Mouse (Mus musculus): ENCODE data around the gene Ranbp2. TPM values are rescaled to one million over a fixed set of nuclear protein-coding genes. Genes with fewer than 3 reads are reported as not detected.

Gene Ranbp2
- polyA plus RNA-seq (2015; fragmentation: Nextera tagmentation; extraction: Ambion mirVana) = 24.3 and 27.4 TPM in 2 replicates

DNA sequence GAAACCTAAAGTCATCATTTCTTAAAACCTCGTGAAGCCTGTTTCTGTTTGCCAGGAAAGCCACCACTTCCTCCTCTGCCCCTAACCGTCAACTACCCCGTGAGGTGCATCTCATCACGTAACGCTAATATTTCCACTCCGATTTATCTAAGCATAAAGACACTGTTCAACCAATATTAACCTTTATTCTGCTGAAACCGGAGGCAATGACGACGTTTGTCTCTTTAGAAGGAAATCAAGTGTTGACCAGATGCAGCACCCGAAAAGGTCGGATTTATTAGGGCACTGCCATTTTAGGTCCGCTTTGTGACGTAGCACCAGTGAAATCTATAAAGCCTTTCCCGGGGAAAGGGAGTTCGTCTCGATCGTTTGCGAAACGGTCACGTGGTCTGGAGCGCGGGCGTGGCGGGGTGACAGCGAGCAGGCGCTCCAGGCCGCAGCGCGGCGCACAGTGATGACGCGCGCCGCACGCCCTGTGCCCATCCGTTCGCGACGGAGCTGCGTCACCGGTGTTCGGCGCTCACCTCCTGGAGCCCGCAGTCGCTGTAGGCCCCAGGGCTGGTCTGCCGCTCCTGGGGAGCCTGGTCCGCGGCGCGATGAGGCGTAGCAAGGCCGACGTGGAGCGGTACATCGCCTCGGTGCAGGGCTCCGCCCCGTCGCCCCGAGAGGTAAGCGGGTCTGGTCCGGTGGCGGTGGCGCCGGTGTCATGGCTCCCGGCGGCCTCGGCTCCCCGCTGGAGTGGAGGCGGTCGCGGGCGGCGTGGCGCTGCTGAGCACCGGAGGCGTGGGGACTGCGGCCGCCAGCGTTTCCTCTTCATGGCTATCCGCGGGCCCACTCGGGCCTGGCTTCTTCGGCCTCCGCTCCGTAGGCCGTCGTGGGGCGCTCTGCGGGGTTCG is at the start of gene Ranbp2:
Ranbp2 (plus strand) TSS at position 537 of the 896 bp plus-strand sequence.
- peak within 1 kb of the TSS; percentile 96 for H3K4me3 ChIP-seq
- peak within 1 kb of the TSS; percentile 70 for H3K4me2 ChIP-seq
- WGBS = under 1% methylated on average over 87 of the region's 91 CpGs
- H3K36me3 ChIP-seq = no peaks in the 10 kb centered on the region
- H3K27me3 ChIP-seq = no peaks in the 10 kb centered on the region
- H3K27ac ChIP-seq = peak within 1 kb of the TSS; percentile 96
- H3K9ac ChIP-seq = peak within 1 kb of the TSS; percentile 96
- peak; percentile 98 for ATAC-seq (ENCODE audit: insufficient number of reproducible peaks, insufficient read depth, low FRiP score, low TSS enrichment, low read depth)
- no peaks in the 10 kb centered on the region for H3K9me3 ChIP-seq
- peaks cover 8% of the 10 kb centered on the region for H3K4me1 ChIP-seq

DNA sequence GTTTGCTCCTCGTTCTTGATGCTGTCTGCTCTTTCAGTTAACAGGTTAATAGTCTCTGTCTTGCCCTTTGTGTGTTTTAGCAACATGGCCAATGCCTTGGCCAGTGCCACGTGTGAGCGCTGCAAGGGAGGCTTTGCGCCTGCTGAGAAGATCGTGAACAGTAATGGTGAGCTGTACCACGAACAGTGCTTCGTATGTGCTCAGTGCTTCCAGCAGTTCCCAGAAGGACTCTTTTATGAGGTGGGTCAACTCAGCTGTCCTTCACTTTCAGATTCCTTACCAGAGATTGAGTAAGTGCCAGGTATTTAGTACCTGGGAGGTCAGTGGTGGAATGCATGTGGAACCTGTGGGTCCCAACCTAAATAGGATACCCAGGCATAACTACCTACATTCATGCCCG is 47.8 kb upstream of the Ranbp2 start:
- Histone ChIP-seq H3K9ac (no peak overlapping the region), H3K36me3 (peaks cover 27% of the 10 kb centered on the region), H3K9me3 (no peaks in the 10 kb centered on the region), H3K27ac (no peak overlapping the region), H3K27me3 (no peaks in the 10 kb centered on the region), H3K4me2 (no peak overlapping the region), H3K4me1 (no peaks in the 10 kb centered on the region), H3K4me3 (no peak overlapping the region)
- WGBS = 93% methylated on average over 8 of the region's 8 CpGs
- no peak for ATAC-seq (ENCODE audit: insufficient number of reproducible peaks, insufficient read depth, low FRiP score, low TSS enrichment, low read depth)

DNA sequence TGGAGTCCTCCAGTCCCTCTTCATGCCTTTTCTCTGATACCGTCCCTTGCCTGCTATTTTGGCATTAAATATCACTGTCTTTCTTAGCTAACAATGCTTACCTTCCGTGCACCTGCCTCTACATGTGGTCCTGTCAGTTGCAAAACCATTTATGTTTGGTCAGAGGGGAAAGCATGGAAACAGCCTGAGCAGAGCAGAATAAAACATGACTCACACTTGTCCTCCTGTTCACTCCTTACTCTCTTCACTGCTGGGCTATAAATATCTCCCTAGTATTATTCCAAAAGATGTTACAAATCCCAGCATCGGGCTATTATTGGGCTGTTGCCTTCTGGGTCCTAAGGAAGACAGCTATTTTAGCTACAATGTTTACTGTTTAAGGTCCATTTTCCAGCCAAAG is 44.9 kb upstream of the Ranbp2 start:
- ATAC-seq (ENCODE audit: insufficient number of reproducible peaks, insufficient read depth, low FRiP score, low TSS enrichment, low read depth) = no peak
- Histone ChIP-seq H3K9me3 (no peaks in the 10 kb centered on the region), H3K4me2 (no peak overlapping the region), H3K4me3 (no peak overlapping the region), H3K4me1 (no peaks in the 10 kb centered on the region), H3K27ac (no peak overlapping the region), H3K9ac (no peak overlapping the region), H3K27me3 (no peaks in the 10 kb centered on the region), H3K36me3 (peaks cover 36% of the 10 kb centered on the region)
- WGBS = 81% methylated on average over 3 of the region's 3 CpGs

DNA sequence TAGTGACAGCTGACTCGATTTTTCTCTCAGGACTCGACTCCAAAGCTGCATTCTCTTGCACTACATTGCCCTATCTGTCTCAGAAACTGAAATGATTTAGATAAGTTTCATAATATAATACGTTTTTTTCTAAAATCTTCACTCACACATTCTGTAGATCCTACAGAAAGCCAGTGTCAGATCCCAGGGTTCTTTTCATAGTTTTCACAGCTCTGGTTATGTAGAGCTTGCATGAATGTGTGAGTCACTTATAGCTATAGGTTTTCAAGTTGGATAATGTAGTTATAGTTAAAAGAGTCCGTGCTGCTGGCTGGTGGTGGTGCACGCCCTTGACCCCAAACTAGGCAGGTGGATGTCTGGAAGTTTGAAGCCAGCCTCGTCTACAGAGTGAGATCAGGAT is 42.1 kb upstream of the Ranbp2 start:
- Histone ChIP-seq H3K36me3 (peaks cover 42% of the 10 kb centered on the region), H3K9me3 (no peaks in the 10 kb centered on the region), H3K4me1 (no peaks in the 10 kb centered on the region), H3K4me2 (no peak overlapping the region), H3K9ac (no peak overlapping the region), H3K27ac (no peak overlapping the region), H3K27me3 (no peaks in the 10 kb centered on the region), H3K4me3 (no peak overlapping the region)
- WGBS = 85% methylated on average over 6 of the region's 6 CpGs
- ATAC-seq (ENCODE audit: insufficient number of reproducible peaks, insufficient read depth, low FRiP score, low TSS enrichment, low read depth) = no peak

DNA sequence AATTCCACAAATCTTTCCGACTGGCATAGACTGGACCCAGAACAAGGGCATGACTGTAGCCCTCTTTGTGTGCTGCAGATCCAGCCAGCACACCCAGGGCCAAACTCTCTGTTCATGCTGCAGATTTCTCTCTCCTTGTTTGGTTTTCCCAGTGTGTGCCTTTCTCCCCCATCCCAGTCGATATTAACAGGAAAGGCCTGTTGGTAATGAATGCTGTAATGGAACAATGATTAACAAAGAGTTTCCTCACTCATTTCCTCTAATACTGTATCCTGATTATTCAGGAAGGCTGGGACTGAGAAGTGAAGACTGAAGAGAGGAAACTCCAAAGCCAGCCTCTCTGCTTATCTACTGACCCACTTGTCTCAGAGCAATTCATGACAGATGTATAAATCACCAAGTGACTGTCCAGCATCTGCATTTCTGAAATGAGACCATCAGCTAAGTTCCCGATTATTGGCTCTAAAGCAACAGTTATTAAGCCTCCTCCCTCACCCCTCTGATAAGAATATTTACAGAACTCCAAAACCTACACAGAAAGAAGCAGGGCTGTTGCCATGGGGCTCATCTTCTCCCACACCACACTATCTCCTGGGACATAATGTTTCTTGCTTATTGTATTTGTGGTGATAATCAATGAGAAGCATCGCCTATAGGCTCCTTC is 41.3 kb upstream of the Ranbp2 start:
- Histone ChIP-seq H3K27ac (no peak overlapping the region), H3K4me2 (no peak overlapping the region), H3K4me1 (no peaks in the 10 kb centered on the region), H3K9ac (no peak overlapping the region), H3K4me3 (no peak overlapping the region), H3K9me3 (no peaks in the 10 kb centered on the region), H3K36me3 (peaks cover 49% of the 10 kb centered on the region), H3K27me3 (no peaks in the 10 kb centered on the region)
- ATAC-seq (ENCODE audit: insufficient number of reproducible peaks, insufficient read depth, low FRiP score, low TSS enrichment, low read depth) = no peak
- 88% methylated on average over 4 of the region's 4 CpGs for WGBS

DNA sequence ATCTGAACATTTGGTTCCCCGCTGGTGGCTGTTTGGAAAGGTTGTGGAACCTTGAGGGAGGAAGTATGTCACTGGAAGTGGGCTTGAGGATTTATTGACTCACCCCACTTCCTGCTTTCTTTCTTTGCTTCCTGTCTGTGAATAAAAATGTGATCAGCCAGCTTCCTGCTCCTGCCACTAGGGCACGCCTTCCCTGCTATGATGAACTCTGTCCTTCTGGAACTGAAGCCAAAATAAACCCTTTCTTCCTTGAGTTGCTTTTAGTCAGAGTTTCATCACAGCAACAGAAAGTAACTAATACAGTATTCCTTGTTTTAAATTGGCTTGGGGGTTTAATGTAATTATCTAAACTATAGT is 40.8 kb upstream of the Ranbp2 start:
- H3K4me2 ChIP-seq = no peak overlapping the region
- WGBS = 83% methylated on average over 2 of the region's 2 CpGs
- H3K36me3 ChIP-seq = peaks cover 51% of the 10 kb centered on the region

DNA sequence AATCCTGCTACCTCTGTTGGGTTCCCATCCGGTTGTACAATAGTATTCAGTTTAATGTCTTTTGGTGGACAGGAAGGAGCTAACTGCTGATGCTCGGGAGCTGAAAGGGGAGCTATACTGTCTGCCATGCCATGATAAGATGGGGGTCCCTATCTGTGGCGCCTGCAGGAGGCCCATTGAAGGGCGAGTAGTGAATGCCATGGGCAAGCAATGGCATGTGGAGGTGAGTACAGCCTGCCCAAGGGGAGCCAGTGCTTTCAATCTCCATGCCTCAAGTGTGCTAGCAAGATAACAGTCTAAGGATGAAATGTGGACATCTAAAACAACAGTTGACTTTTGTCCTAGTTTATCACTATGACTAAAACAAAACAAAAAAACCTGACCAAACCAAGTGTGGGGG is 34.4 kb upstream of the Ranbp2 start:
- ATAC-seq (ENCODE audit: insufficient number of reproducible peaks, insufficient read depth, low FRiP score, low TSS enrichment, low read depth) = no peak
- Histone ChIP-seq H3K4me1 (no peaks in the 10 kb centered on the region), H3K9ac (no peak overlapping the region), H3K27me3 (no peaks in the 10 kb centered on the region), H3K4me3 (no peak overlapping the region), H3K27ac (no peak overlapping the region), H3K9me3 (no peaks in the 10 kb centered on the region), H3K4me2 (no peak overlapping the region), H3K36me3 (peaks cover 73% of the 10 kb centered on the region)
- WGBS = 88% methylated on average over 4 of the region's 4 CpGs

More for the DNA sequence above, 40.8 kb upstream of the Ranbp2 start:
- Histone ChIP-seq H3K4me1 (no peaks in the 10 kb centered on the region), H3K4me3 (no peak overlapping the region), H3K9me3 (no peaks in the 10 kb centered on the region), H3K9ac (no peak overlapping the region), H3K27me3 (no peaks in the 10 kb centered on the region), H3K27ac (no peak overlapping the region)
- ATAC-seq (ENCODE audit: insufficient number of reproducible peaks, insufficient read depth, low FRiP score, low TSS enrichment, low read depth) = no peak

DNA sequence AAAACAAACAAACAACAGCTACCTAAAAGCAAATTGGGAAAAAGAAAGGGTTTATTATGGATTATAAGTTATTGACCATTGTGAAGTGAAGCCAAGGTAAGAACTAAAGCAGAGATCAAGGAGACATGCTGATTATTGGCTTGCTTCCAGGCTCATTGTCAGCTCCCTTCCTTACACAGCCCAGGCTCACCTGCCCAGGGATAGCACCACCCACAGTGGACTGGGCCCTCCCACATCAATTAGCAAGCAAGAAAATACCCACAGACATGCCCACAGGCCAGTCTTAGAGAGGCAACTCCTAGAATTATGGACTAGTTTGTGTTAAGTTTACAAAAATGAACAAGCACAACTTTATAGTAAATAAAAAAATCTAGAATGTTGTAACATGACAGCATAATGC is 33.9 kb upstream of the Ranbp2 start:
- peaks cover 76% of the 10 kb centered on the region for H3K36me3 ChIP-seq

DNA sequence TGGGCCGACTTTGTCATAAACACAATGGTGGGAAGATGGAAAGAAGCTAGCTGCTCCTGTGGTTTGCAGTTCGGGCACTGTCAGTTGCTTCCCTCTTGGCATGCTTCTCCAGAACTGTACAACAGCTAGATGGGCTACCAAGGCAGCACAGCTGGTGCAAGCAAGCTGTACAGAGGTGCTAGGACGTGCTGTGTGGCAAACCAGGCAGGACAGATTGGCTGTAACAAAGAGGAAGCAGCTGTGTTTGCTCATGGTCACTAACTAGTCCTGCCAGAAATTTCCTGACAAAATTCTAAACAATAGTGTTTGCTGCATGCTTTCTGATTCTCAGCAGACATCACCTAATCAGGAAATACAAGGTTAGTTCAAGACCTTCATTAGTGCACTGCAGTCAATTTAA is 30.0 kb upstream of the Ranbp2 start:
- WGBS = 90% methylated on average over 3 of the region's 3 CpGs
- Histone ChIP-seq H3K4me3 (no peak overlapping the region), H3K27ac (0 out of 2 replicates have a peak overlapping the region, but pooled peaks have one; percentile 12), H3K27me3 (no peaks in the 10 kb centered on the region), H3K9ac (no peak overlapping the region), H3K4me1 (no peaks in the 10 kb centered on the region), H3K9me3 (no peaks in the 10 kb centered on the region), H3K4me2 (no peak overlapping the region), H3K36me3 (peaks cover 54% of the 10 kb centered on the region)
- no peak for ATAC-seq (ENCODE audit: insufficient number of reproducible peaks, insufficient read depth, low FRiP score, low TSS enrichment, low read depth)

More for the DNA sequence above, 33.9 kb upstream of the Ranbp2 start:
- Histone ChIP-seq H3K4me3 (no peak overlapping the region), H3K4me1 (no peaks in the 10 kb centered on the region), H3K27me3 (no peaks in the 10 kb centered on the region), H3K27ac (no peak overlapping the region), H3K9ac (no peak overlapping the region), H3K4me2 (no peak overlapping the region), H3K9me3 (no peaks in the 10 kb centered on the region)
- no peak for ATAC-seq (ENCODE audit: insufficient number of reproducible peaks, insufficient read depth, low FRiP score, low TSS enrichment, low read depth)

DNA sequence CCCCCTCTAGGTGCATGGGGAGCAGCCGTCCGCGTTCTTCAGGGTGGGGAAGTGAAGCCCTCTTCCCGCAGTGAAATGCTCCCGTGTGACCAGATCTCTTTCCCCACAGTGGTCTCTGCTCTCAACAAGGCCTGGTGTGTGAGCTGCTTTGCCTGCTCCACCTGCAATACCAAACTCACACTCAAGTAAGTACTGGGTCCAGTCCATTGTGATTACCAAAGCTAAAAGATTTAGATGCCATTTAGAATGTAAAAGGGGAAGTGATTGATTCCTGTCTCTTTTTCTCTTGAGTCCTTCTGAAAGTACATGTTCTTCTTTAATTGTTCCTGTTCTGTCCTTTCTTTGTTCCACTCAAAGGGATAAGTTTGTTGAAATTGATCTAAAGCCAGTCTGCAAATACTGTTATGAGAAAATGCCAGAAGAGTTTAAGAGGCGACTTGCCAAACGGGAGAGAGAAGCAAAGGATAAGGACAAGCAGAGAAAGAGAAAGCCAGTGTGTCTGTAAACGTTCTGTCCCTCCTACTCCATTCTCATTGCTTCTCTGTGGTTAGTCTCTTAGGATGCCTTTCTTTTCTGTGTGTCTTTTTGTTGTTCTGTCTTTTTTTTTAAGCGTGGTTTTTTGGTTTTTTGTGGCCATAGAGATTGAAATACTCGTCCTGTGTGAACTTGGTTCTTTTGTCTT is 28.3 kb upstream of the Ranbp2 start:
- no peak overlapping the region for H3K27ac ChIP-seq
- H3K4me2 ChIP-seq = no peak overlapping the region
- peaks cover 48% of the 10 kb centered on the region for H3K36me3 ChIP-seq
- 84% methylated on average over 10 of the region's 10 CpGs for WGBS
- H3K9ac ChIP-seq = no peak overlapping the region
- no peak for ATAC-seq (ENCODE audit: insufficient number of reproducible peaks, insufficient read depth, low FRiP score, low TSS enrichment, low read depth)
- H3K4me3 ChIP-seq = no peak overlapping the region
- H3K4me1 ChIP-seq = no peaks in the 10 kb centered on the region
- H3K9me3 ChIP-seq = no peaks in the 10 kb centered on the region
- H3K27me3 ChIP-seq = no peaks in the 10 kb centered on the region

DNA sequence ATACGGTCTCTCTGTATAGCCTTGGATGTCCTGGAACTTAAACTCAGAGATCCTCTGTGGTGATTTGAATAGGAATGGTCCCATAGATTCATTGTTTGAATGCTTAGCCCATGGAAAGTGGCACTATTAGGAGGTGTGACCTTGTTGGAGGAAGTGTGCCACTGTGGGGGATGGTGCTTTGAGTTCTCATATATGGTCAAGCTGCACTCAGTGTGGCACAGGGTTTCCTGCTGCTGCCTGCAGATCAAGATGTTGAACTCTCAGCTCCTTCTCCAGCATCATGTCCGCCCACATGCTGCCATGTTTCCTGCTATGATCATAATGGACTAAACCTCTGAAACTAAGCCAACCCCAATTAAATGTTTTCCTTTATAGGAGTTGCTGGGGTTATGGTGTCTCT is 18.8 kb upstream of the Ranbp2 start:
- Histone ChIP-seq H3K36me3 (peaks cover 21% of the 10 kb centered on the region), H3K27ac (no peak overlapping the region)
- WGBS = 97% methylated on average over 2 of the region's 2 CpGs

More for the DNA sequence above, 18.8 kb upstream of the Ranbp2 start:
- no peak overlapping the region for H3K9ac ChIP-seq
- ATAC-seq (ENCODE audit: insufficient number of reproducible peaks, insufficient read depth, low FRiP score, low TSS enrichment, low read depth) = no peak
- no peaks in the 10 kb centered on the region for H3K27me3 ChIP-seq
- no peaks in the 10 kb centered on the region for H3K9me3 ChIP-seq
- no peak overlapping the region for H3K4me2 ChIP-seq
- H3K4me1 ChIP-seq = no peaks in the 10 kb centered on the region
- no peak overlapping the region for H3K4me3 ChIP-seq
